Mouse (Mus musculus): ENCODE data around the gene Neb.

DNA sequence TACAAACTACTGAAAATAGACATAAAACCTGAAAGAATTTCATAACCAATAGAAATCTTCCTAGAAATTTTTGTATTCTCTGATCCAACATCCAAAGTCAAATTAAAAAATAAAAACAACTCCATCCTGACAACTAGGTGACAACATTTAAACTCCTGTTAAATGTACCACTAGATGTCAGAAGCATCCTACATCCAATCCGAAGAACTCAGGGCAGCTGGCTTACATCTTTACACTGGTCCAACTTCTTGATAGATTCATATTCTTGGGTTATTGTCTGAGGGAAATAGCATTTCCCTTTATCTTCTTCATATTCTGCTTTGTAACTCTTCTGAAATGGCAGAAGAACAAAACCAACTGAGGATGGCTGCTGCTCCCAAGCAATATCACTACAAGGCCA, 74.9 kb downstream of the Neb start:
- no peak for TF ChIP-seq POLR2A (IDR thresholded peaks at IDR 0.05; ENCODE audit: control insufficient read depth, low read depth, low read length)
- TF ChIP-seq CTCF (IDR thresholded peaks at IDR 0.05; ENCODE audit: control insufficient read depth, insufficient read depth, insufficient replicate concordance, low read depth, low read length), result no peak

Data from testis, adult 2 months (tissue).